Mouse (Mus musculus) stomach, postnatal 0 days (tissue): ENCODE measurements around the gene Cyp26a1. TPM values are rescaled to one million over a fixed set of nuclear protein-coding genes. Genes with fewer than 3 reads are reported as not detected.
A peak's percentile ranks its signal among the peaks of the same experiment; 100 is the strongest.

ENCODE experiments used
- ATAC-seq: fragments of 200-750 bp; cut with Nextera tagmentation; 2 replicates; pipeline ENCODE4 v1.8.0; 2017; ENCODE audit not compliant: low FRiP score, low TSS enrichment
- DNase-seq: peaks from one replicate; pipeline ENCODE4 v3.0.0-alpha.2; 2016; ENCODE audit warnings: low spot score
- H3K27ac ChIP-seq: fragments of 300-500 bp; sonication (generic); replicated peaks from 2 replicates; pipeline ENCODE4 v1.5.1; 2014; ENCODE audit warnings: mild to moderate bottlenecking, control low read depth
- H3K27me3 ChIP-seq: fragments of 300-500 bp; sonication (generic); 2 replicates; pipeline ENCODE4 v1.6.1; 2014; ENCODE audit warnings: low read length; ENCODE audit not compliant: control insufficient read depth, insufficient read depth
- H3K36me3 ChIP-seq: fragments of 300-500 bp; sonication (generic); 2 replicates; pipeline ENCODE4 v1.6.1; 2014; ENCODE audit warnings: low read length, mixed read lengths; ENCODE audit not compliant: control insufficient read depth, insufficient read depth
- H3K4me1 ChIP-seq: fragments of 300-500 bp; sonication (generic); replicated peaks from 2 replicates; pipeline ENCODE4 v1.6.1; 2014; ENCODE audit warnings: antibody characterized with exemption; ENCODE audit not compliant: control insufficient read depth, insufficient read depth
- H3K4me2 ChIP-seq: fragments of 300-500 bp; sonication (generic); replicated peaks from 2 replicates; pipeline ENCODE4 v1.6.1; 2014; ENCODE audit warnings: low read depth, mild to moderate bottlenecking, control low read depth, moderate library complexity
- H3K4me3 ChIP-seq: fragments of 300-500 bp; sonication (generic); 2 replicates; pipeline ENCODE4 v1.5.1; 2014; ENCODE audit warnings: low read depth, low read length, control low read depth
- H3K9ac ChIP-seq: fragments of 300-500 bp; sonication (generic); 2 replicates; pipeline ENCODE4 v1.6.1; 2014; ENCODE audit warnings: mild to moderate bottlenecking, low read length, control low read depth, mixed read lengths
- H3K9me3 ChIP-seq: fragments of 300-500 bp; sonication (generic); 2 replicates; pipeline ENCODE4 v1.6.1; 2016; ENCODE audit warnings: low read length; ENCODE audit not compliant: control insufficient read depth
- CTCF ChIP-seq: IDR thresholded peaks from 2 replicates; pipeline ENCODE4 v1.5.1; 2016; ENCODE audit warnings: antibody characterized with exemption, low read depth, mild to moderate bottlenecking, moderate library complexity
- EP300 ChIP-seq: optimal IDR thresholded peaks from 2 replicates; pipeline ENCODE3; 2016; ENCODE audit warnings: antibody characterized with exemption
- WGBS: fragments of 180-500 bp; shearing (Covaris S2); extraction: QIAGEN DNeasy Blood & Tissue Kit; methylation state at CpG from one replicate; pipeline ENCODE4 v1.1.7; 2014; 5-methylcytosine and 5-hydroxymethylcytosine counted together
- polyA plus RNA-seq: library from polyadenylated mRNA; unstranded; fragments of >200 nt; fragmentation: Nextera tagmentation; extraction: Ambion mirVana; gene quantifications from 2 replicates; pipeline ENCODE4 v1.2.1, GENCODE M21; 2015

Gene Cyp26a1
- polyA plus RNA-seq = 0.94 and 1.4 TPM in 2 replicates

GRCm38 (mm10) chr19:37697651-37698272, at the start of gene Cyp26a1:
Gene Cyp26a1, plus strand, starts transcription at chr19:37697798.
- Histone ChIP-seq H3K27me3 (peaks cover 54% of the 10 kb centered on the region), H3K4me2 (peak within 1 kb of the TSS; percentile 52), H3K4me3 (peak within 1 kb of the TSS; percentile 32), H3K9ac (no peak within 1 kb of the TSS), H3K36me3 (no peaks in the 10 kb centered on the region), H3K9me3 (no peaks in the 10 kb centered on the region), H3K27ac (no peak within 1 kb of the TSS), H3K4me1 (peaks cover 2% of the 10 kb centered on the region; the same call in 1 of the 2 replicates)
- ATAC-seq (no peak), DNase-seq (no peak)
- 1% methylated on average over 47 of the region's 51 CpGs for WGBS
- TF ChIP-seq EP300 = no peak
- TF ChIP-seq CTCF = no peak

GRCm38 (mm10) chr19:37647994-37648393, 49.6 kb upstream of the Cyp26a1 start:
- no peaks in the 10 kb centered on the region for H3K4me1 ChIP-seq
- ATAC-seq (no peak), DNase-seq (no peak)
- no peaks in the 10 kb centered on the region for H3K27me3 ChIP-seq
- no peak overlapping the region for H3K27ac ChIP-seq
- 34% methylated on average over 2 of the region's 2 CpGs for WGBS
- H3K9me3 ChIP-seq = no peaks in the 10 kb centered on the region
- H3K36me3 ChIP-seq = no peaks in the 10 kb centered on the region
- H3K9ac ChIP-seq = no peak overlapping the region
- TF ChIP-seq CTCF (peak; percentile 58), EP300 (no peak)
- H3K4me3 ChIP-seq = no peak overlapping the region
- H3K4me2 ChIP-seq = no peak overlapping the region

GRCm38 (mm10) chr19:37650526-37650925, 47.1 kb upstream of the Cyp26a1 start:
- no peak overlapping the region for H3K27ac ChIP-seq
- no peak overlapping the region for H3K9ac ChIP-seq
- 43% methylated on average over 2 of the region's 2 CpGs for WGBS
- TF ChIP-seq CTCF (no peak), EP300 (no peak)
- no peaks in the 10 kb centered on the region for H3K9me3 ChIP-seq
- no peak for ATAC-seq
- H3K27me3 ChIP-seq = no peaks in the 10 kb centered on the region
- no peak for DNase-seq
- H3K4me2 ChIP-seq = no peak overlapping the region
- no peaks in the 10 kb centered on the region for H3K4me1 ChIP-seq
- H3K36me3 ChIP-seq = no peaks in the 10 kb centered on the region
- H3K4me3 ChIP-seq = no peak overlapping the region

GRCm38 (mm10) chr19:37654012-37654411, 43.6 kb upstream of the Cyp26a1 start:
- no peaks in the 10 kb centered on the region for H3K27me3 ChIP-seq
- H3K4me2 ChIP-seq = no peak overlapping the region
- no peak overlapping the region for H3K9ac ChIP-seq
- H3K36me3 ChIP-seq = no peaks in the 10 kb centered on the region
- WGBS = 58% methylated on average over 5 of the region's 5 CpGs
- no peaks in the 10 kb centered on the region for H3K9me3 ChIP-seq
- DNase-seq (no peak), ATAC-seq (no peak)
- no peak overlapping the region for H3K27ac ChIP-seq
- TF ChIP-seq EP300 (no peak), CTCF (no peak)
- H3K4me1 ChIP-seq = no peaks in the 10 kb centered on the region
- no peak overlapping the region for H3K4me3 ChIP-seq

GRCm38 (mm10) chr19:37656441-37656840, 41.2 kb upstream of the Cyp26a1 start:
- Histone ChIP-seq H3K9me3 (no peaks in the 10 kb centered on the region), H3K4me3 (no peak overlapping the region), H3K9ac (no peak overlapping the region), H3K27me3 (no peaks in the 10 kb centered on the region), H3K27ac (no peak overlapping the region), H3K4me2 (no peak overlapping the region), H3K36me3 (no peaks in the 10 kb centered on the region), H3K4me1 (no peaks in the 10 kb centered on the region)
- ATAC-seq (no peak), DNase-seq (no peak)
- 23% methylated on average over 9 of the region's 9 CpGs for WGBS
- TF ChIP-seq EP300 (no peak), CTCF (no peak)

GRCm38 (mm10) chr19:37665256-37665655, 32.3 kb upstream of the Cyp26a1 start:
- DNase-seq = no peak
- 58% methylated on average over 6 of the region's 6 CpGs for WGBS
- TF ChIP-seq CTCF = no peak
- no peak for TF ChIP-seq EP300
- Histone ChIP-seq H3K9ac (no peak overlapping the region), H3K27me3 (no peaks in the 10 kb centered on the region), H3K4me1 (no peaks in the 10 kb centered on the region), H3K4me2 (no peak overlapping the region), H3K36me3 (no peaks in the 10 kb centered on the region), H3K27ac (no peak overlapping the region), H3K4me3 (no peak overlapping the region), H3K9me3 (no peaks in the 10 kb centered on the region)
- no peak for ATAC-seq
